Mouse (Mus musculus): ENCODE results near the gene Il12rb1.

Il12rb1 gene

DNA sequence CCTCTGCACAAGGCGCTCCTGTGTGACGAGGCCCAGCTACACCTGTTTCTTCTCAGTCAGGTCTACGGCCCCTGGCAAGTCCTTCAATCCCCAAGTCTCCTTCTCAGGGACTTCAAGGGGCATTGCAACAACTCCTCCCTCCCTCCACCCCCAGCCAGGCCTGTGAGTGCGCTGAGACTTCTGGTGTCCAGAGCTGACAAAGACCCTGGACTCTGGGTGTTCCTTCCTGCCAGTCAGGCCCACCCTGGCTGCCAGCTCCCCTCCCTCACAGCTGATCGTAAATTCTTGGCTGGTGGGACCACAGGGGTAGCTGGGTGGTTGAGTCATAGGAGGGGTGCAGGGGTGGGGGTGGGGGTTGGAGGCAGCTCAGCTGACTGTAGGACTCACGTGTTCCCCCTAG, 43.6 kb downstream of the Il12rb1 start:
- no peak for DNase-seq (ENCODE audit: low spot score)

DNA sequence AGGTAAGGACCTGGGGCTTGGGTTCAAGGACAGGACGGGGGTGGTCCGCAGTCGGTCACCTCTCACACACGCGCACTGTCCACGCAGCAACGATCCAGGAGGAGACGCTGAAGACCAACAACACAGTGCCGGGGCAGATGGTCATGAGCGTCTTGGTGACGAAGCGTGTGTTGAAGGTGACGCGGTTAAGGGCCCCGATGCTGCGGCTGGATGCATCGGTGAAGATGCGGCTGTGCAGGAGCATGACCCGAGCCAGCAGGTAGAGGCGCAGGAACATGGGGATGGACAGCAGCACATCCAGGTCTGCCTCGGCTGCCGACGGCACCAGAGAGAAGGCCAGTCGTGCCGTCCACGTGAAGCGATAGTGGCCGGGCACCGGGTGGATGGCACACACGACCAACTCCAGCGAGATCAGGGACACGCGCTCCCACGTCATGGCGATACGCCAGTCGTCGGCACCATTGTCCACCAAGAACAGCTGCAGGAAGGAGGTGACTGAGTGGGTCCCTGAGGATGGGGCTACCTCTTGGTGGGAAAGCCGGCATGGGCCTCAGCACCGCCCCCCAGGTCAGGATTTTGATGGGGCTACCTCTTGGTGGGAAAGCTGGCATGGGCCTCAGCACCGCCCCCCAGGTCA, 44.5 kb downstream of the Il12rb1 start:
- no peak for DNase-seq (ENCODE audit: low spot score)

DNA sequence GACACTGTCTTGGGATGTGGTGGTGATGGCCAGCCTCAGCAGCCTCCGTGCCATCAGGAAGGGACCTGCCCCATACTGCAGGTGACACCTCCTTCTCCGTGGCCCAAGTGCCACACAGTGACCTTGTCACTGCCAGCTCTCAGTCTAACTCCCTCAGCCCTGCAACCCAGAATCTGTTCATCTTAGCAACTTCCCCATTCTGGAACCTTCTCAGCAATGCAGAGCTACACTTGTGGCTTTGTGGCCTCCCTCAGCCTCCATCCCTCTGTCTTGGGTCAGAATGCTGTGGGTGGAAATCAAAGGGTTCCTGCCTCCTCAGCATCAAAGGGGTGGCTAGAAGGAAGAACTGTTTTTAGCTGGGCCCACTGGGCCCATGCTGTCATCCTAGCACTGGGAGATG, 45.6 kb downstream of the Il12rb1 start:
- DNase-seq (ENCODE audit: low spot score): peak; percentile 12

DNA sequence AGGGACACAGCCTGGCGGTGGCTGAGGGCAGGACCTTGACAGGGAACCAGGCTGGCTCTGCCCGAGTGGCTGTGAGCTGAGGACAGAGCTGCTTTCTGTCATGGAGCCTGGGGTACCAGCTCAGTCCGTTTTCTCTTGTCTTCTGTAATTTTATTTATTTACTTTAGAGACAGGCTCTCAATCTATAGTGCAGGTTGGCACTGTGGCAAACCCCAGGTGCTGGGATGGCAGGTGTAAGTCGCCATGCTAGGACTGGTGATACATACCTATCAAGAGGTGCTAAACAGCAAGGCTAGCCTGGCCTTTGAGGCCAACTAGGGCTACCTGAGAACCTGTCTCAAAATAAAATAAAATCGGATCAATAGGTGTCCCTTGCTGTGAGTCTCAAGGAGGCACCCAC, 47.8 kb downstream of the Il12rb1 start:
- peak; percentile 9 for DNase-seq (ENCODE audit: low spot score)

DNA sequence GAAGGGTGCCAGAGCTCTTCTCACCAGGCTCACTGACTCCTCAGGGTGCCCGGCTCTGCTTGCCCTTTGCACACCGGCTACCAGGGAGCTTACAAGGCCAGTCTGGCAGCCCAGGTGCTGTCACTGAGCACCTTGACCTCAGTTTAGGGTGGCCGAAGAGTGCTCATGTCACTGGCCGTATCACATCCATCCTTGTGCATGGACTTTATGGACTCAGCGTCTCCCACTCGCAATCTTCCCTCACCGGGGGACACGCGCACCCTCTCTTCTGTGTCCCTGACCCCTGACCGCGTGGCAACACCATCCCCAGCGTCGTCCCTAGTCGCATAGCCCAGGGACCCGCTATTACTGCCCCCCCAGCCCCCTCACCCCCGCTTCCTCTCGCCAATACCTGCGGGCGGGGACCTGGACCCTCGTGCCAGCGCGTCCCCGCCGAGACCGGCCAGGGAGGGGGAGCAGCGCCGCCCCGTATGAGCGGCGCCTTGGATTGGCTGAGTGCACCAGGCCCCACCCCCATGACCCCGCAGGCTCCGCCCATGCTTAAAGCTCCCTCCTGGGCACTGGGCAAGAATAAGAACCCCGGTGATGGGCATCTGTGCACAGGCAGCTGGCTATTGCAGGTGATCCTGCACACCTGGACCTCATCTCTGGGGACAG, 48.4 kb downstream of the Il12rb1 start:
- peak; percentile 81 for DNase-seq (ENCODE audit: low spot score)

DNA sequence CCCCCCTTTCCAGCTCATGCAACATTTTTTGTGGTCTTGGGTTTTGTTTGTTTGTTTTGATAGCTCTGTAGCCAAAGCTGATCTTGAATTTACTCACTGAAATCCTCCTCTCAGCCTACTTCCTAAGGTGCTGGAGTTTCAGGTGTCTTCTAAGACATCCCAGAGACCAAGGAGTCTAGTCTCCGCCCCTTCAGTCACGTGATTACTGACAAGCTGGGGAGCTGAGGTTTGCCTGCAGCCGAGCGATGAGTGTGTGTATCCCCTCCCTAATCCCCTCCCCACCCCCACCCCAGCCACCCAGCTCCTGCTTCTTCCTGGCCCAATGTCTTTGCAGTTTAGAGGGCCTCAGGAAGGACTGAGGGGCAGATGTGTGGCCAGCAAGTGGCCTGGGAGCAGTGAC, 49.3 kb downstream of the Il12rb1 start:
- DNase-seq (ENCODE audit: low spot score): no peak

DNA sequence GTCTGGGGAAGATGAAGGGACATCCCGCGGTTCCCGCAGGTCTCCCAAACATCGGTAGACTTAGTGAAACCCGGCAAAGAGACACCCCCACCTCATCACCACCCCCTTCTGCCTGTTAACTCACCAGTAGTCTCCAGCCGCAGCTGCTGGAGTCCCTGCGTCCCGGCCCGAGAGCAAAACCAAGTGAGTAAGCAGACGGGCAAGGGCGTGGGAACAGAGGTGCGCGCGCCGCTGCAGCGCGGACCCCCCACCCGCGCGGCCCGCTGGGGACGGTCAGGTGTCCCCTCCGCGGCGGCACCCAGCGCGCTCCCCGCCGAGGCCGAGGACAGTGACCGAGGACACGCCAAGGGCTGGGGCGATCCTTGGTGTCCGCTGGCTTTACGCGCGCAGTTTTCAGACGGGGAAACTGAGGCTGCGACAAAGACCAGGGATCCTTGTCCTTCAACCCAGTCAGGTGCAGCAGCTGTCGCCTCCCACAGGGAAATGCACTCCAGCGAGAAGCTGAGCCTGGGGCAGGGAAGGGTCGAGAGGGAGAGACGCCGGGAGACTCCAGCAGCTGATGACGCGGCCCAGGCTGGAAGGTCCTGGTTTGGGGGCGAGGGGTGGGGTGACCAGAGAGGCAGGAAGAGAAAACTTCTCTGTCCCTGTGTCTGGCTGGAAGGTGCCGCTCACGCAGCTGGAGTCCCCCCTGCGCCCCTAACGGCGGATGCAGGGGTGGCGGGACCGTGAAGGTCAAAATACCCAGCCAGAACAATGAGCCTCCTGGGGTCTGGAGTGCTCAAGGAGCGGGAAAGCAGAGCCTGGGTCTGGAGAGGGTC, 54.8 kb downstream of the Il12rb1 start, which contains the start of gene Kcnn1:
Gene Kcnn1, minus strand, starts transcription at position 435 of the 818 bp plus-strand sequence.
- DNase-seq (ENCODE audit: low spot score): no peak

DNA sequence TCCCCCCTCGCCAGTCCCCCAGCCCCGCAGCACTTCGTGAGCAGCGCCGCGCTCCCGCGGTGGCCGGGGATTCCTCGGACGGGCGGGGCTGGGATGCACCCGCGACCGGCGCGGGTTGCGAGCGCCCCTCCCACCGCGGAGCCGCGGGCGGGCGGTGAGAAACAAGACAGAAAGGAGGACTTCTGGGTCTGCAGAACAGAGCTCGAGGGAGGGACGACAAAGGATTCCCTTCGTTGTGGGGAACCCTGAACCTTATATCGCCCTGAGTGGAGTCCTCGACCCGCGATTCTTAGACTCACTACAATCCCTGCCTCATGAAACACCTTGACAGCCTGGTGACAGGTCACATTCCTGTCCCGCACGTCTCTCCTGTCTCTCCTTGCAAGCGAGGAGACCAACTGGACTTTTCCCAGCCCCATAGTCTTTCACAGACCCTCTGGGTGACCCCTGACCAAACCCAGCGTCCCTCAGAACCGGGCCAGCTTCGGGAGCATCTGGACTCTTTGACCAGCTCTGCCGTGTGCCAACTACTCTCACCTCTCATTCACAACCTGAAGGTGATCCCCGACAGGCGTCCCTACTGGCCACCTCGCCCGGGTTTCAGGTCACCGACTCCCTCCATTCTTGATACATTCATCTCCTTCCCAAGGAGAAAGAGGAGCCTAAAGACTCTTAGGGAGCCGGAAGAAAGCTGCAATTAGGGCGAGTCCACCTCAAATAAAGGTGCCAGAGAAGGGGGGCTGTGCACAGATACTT, 55.9 kb downstream of the Il12rb1 start:
- DNase-seq (ENCODE audit: low spot score): no peak

DNA sequence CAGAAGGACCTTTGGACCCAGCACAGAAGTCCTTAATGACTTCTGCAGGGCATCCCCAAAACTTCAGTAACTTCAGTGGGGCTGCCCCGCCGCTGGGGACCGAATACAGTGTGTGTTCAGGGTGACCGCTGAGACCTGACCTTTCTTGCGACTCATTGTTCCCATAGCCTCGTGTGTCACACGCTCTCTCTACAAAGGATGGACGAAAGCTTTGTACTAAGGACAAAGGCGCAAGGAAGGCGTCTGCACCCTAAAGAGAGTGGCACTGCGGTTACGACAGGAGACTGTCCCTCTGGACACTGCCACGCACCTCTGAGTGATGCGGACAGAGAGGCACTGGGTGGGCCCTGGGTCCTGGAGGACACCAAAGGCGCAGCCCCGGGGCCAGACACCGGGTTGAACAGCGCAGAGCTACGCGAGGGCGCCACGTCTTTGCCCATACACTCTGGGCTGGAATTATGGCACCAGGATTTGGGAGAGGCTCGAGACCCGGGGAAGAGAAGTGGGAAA, 56.5 kb downstream of the Il12rb1 start:
- DNase-seq (ENCODE audit: low spot score): no peak

DNA sequence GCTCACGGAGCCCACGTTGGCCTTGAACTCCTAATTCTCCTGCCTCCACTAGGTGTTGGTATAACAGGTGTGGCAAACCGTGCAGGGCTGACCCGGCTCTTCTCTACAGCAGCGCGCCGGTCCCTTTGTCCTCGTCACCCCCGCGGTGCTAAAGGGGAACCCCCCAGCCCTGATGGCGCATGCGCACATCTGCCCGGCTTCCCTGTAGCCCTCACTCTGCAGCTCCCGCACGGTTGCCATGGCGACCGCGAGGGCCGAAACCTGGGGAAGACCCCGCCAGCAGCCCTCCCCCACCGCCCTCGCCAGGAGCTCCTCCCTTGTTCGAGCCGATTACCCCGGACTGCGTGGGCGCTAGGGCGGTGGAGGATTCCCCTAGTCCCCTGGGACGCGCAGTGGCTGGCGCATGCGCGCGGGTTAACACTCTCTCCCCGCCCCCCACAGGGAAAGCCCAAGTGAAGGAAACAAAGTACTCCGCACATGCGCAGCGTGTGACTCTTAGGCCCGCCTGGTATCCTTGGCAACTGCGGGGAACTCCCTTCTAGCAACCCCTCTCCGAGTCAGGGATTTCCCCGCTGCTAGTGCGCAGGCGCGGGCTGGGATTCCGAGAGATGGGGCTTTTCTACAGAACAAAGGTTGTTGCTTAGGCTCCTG, 57.2 kb downstream of the Il12rb1 start:
- peak; percentile 99 for DNase-seq (ENCODE audit: low spot score)

DNA sequence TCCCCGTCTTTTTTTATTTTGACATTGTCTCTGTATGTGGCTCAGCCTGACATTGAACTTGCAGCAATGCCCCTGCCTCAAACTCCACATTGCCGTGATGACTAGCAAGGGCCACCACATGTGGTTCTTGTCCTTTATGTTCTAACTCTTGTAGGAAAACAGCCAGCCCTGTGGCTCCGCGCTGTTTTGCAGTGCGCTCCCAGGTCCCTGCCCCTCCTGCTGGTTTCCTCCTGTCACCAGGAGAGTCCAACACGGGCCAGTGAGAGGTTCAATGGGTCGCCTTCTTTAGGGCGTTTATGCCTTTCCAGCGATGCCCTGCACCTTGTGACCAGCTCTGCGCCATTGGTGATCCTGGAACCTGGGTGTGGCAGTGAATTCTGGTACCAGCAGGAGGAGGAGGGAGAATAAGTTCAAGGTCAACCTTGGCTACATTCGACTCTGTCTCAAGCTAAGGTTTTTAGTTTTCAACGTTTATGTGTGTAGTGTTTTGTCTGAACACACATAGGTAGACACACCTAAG, 57.8 kb downstream of the Il12rb1 start:
- no peak for DNase-seq (ENCODE audit: low spot score)

DNA sequence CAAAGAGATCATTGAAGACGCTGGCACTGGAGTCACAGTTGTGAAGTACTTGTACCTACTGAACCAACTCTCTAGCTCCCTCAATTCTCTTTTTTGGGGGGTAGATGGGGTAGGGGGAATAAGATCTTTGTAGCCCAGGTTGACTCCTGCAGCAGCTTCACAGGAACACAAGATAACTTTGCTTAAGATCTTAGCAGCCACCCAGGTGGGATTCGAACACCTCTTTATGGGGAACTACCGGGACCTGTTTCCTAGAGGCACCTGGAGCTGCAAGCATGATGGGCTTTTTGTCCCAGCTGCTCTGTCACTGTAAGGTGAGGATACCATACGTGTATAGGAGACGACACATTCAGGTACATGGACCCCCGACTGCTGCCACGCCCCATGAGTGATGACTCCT, 58.3 kb downstream of the Il12rb1 start:
- DNase-seq (ENCODE audit: low spot score): no peak

DNA sequence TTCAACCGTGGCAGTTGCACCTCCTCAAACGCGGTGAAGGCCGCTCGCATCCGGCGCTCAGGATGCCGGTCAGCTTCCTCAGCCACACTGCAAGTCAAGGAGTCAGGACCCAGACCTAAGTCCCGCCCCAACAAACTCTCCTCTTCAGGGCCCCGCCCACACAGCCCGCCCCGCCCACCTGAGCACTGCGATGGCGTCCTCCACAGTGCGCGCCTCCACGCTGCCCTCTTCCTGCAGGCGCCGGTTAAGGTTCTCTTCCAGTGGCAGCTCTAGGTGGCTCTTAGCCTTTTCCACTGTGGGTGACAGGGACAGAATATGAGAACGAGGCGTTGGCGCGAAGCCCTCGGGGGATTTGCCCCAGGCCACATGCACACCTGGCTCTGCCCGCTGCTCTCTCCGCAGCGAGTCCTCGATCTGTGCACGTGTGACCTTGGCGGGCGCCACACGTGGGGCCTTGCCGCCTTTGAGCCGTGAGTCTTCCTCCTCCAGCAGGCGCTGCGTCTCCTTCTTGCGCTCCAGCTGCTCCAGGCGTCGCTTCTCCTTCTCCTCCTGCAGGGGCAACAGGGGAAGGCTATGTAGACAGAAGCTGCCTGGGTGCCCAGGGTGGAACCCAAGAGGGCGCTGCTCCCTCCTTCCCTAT, 60.4 kb downstream of the Il12rb1 start:
- DNase-seq (ENCODE audit: low spot score): no peak

DNA sequence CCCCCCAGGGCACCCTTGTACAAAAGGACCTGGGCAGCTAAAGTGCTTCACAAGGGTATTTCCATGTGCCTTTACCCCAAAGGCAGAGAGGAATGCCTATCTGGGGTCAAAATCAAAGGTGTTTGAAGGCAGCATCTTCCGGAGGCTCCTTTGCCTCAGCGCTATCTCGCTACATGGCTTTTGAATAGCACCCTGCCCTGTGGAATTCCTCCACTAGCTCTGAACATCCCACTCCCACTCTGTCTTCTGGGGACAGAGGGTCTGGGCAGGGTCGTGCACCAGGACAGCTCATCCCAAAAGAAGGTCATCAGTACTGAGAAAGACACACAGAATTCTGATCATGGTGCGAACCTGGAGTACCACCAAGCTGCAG, 60.9 kb downstream of the Il12rb1 start:
- DNase-seq (ENCODE audit: low spot score): no peak

DNA sequence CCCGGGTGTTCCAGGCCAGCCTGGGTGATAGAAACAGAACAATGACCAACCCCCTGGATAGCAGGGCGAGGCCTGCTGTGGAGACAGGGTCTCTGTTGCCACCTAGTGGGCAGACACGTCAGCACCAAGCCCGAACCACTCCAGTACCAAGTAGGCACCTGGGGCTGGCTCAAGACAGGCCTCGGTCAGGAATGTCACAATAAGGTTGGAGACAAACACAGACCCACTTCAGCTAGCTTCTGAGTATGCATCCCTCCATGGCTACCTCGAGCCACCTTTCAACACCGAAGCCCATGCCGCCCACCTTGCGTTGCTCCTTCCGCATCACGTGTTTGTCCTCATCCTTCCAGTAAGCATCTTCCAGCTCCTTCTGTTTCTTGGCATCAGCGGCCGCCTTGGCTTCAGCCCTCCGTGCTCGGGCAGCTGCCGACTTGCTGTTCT, 61.4 kb downstream of the Il12rb1 start:
- DNase-seq (ENCODE audit: low spot score): peak; percentile 83
